Mouse (Mus musculus): ENCODE results near the gene Nelfb. TPM values are rescaled to one million over a fixed set of nuclear protein-coding genes. Genes with fewer than 3 reads are reported as not detected.

The Nelfb gene
- total RNA-seq, 2 experiments from 2014 or later, result 28.9 to 35.8 TPM

DNA sequence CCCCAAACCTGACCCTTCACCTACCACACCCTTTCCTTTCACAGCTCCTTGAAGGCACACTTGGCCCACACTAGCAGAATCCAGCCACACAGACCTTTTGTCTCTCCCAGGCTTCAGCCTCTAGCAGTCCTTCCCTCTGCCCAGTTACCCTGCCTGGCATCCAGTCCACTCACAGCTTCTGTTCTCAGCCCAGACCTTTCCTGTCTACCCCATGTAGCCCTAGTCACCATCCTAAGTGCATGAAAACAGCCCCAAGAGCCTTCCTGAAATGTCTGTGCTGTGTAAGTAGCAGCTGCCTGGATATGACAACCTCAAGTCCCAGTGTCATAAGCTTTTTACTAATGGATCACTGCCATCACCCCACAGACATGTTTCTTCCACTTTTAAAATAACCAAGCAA lies 13.3 kb downstream of the Nelfb start:
- ATAC-seq (replicated peaks; ENCODE audit: poor library complexity), result no peak

DNA sequence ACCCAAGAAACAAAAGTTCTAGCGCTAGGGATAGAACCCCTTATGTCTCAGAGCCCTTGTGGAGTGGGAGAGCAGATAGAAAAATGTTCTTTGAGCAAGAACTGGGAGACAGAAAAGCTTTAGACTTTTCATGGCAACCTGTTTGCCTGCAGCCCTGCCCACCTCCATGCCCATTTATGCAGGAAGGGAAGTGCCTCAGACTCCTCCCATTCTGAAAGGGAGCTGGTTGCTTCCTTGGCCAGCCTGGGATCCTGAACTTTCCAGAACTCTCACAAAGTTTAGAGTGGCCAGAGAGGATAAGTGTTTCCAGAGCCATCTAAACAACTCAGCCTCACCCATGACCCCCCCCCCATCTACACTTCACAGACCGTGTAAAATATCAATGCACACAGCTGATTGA lies 14.1 kb downstream of the Nelfb start:
- no peak for ATAC-seq (replicated peaks; ENCODE audit: poor library complexity)

- peak; percentile 61 for ATAC-seq (replicated peaks; ENCODE audit: poor library complexity)
These were observed 14.9 kb downstream of the Nelfb start, which contains the start of gene Tor4a for GRCm38 (mm10) chr2:25196172-25196954. Tor4a (minus strand) TSS chr2:25196886.

DNA sequence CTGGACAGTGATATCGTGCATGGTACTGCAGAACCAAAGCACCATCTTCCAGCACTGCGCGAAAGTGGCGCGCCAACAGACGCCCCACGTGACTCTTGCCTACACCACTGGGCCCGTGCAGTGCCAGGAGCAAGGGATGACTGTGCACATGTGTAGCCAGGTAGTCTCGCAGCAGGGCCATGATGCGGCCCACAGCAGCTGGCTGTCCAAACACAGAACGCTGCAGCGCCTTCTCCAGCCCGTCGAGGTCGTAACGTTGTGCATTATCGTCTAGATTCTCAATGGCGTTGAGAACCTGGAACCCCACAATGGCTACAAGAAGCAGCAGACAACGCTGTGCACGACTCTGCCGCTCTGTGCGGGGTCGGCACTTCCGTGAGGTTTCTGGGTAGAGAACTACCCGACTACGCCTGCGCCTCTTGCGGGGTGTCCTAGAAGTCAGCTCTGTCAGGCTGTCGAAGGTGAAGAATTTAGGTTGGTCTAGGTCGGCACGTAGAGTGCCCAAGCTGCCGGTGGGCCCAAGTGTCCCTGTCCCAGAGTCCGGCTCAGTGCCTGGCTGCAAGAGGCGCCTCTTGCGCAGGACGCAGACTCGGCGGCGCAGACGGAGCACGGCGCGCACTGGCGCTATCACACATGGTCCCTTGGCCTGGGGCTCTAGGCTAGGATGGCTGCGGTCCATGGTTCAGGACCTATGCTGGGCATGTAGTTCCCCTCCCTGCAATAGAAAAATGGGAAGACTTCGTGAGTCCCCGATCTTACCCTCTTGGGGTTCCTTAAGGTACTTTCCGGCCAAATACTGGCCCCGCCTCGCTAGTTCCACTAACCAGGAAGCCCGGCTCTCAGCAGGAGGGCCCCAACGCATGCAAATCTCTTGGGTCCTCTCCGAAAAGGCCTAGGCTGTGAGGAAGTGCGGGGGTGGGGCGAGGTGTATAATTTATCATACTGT lies 15.8 kb downstream of the Nelfb start:
- ATAC-seq (replicated peaks; ENCODE audit: poor library complexity), result peak; percentile 26

DNA sequence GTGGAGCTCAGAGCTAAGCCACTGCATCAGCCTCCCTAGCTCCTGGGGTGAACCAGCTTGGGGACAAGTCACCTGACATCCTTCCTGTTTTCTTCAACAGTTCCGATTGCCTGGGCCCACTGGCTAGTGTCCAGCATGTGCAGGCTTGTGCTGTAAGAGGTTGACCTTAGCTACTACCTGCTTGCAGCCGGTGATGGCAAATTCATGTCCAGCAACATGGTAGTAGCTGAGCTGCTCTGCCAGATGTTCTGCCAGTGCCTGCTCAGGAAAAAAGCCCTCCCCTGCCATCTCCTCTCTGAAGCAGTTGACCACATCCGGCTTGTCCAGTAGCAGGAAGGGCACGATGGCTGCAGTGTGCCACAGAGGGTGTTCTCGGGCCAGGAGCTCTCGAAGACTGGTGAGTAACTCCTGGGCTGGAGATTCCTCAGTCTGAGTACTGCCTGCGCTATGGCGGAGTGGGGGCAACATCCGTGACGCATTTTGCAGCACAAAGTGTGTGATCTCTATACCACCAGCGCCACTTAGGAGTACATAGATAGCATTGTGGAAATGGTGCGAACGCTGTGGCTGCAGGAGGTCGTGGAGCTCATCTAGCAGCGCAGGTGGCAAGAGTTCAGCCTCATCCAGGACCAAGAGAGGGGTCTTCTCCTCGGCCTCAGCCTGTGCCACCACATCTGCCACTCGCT lies 16.7 kb downstream of the Nelfb start:
- no peak for ATAC-seq (replicated peaks; ENCODE audit: poor library complexity)

DNA sequence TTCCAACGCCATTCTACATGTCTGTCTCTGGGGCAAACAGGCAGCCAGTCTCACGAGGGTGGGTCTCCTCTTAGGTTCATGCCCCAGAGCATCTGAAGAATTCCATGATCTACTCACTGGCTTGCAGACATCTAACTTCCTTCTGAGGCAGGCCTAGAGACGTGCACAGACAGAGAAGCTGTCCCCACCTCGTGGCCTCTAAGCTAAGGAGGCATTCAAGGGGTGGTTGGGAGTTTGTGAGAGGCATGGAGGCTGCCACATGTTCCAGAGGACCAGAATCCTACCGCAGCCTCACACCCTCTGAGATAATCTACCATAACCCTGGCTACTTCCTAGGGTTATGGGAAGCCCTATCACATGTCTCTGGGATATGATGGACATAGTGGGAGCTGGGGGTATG lies 17.3 kb downstream of the Nelfb start:
- no peak for ATAC-seq (replicated peaks; ENCODE audit: poor library complexity)

GRCm38 (mm10) chr2:25193330-25193770 lies 17.9 kb downstream of the Nelfb start:
- ATAC-seq (replicated peaks; ENCODE audit: poor library complexity), result peak; percentile 61

- no peak for ATAC-seq (replicated peaks; ENCODE audit: poor library complexity)
These were observed 23.4 kb downstream of the Nelfb start for GRCm38 (mm10) chr2:25187841-25188240.

- no peak for ATAC-seq (replicated peaks; ENCODE audit: poor library complexity)
These were observed 24.7 kb downstream of the Nelfb start for GRCm38 (mm10) chr2:25186575-25186930.

DNA sequence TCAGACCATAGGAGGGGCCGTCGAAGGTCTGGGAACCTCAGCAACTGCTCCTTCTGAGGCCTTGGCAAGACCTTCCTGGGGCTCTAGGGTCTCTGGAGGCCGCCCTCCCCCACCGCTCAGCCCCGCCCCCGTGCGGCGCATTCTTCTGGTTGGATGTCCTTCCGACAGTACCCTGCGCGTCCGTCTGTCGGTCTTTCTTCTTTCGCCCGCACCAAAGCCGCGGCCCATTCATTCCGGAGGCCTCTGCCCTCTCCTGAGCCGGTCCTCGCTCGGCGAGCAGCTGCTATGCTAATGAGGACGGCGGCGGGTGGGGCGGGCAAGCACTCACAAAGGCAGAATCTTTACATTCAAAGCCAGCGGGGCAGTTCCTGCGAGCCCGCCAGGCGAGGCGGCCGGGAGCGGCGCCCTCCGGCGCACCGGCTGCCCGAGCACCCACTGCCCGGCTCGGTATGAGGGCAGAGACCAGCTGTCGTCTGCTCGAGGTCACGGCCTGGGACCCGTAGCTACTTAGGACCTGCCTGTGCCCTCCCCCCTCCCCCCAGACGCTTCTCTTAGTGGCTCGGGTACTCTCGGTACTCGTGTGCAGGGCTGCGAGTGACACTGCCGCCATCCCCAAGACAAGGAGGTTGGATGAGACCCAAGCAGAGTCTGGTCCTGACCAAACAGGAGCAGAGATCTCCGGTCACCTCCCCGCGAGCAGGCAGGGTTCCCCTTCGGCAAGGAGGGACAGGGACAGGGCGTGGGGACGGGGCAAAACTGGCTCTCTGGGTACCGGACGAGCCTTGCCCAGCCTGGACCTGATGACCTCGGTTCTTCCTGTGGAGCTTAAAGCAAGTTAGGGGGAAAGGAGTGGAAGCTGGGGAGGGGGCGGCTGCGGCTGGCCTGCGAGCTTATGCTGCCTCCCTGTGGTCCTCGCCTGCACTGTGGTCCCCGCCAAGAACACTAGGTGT lies 25.4 kb downstream of the Nelfb start:
- peak; percentile 56 for ATAC-seq (replicated peaks; ENCODE audit: poor library complexity)

- ATAC-seq (replicated peaks; ENCODE audit: poor library complexity), result no peak
These were observed 26.8 kb downstream of the Nelfb start for GRCm38 (mm10) chr2:25184496-25184895.

- no peak for ATAC-seq (replicated peaks; ENCODE audit: poor library complexity)
These were observed 28.0 kb downstream of the Nelfb start for GRCm38 (mm10) chr2:25183336-25183735.

GRCm38 (mm10) chr2:25182664-25183063 lies 28.6 kb downstream of the Nelfb start:
- no peak for ATAC-seq (replicated peaks; ENCODE audit: poor library complexity)

GRCm38 (mm10) chr2:25181891-25182397 lies 29.3 kb downstream of the Nelfb start:
- no peak for ATAC-seq (replicated peaks; ENCODE audit: poor library complexity)

DNA sequence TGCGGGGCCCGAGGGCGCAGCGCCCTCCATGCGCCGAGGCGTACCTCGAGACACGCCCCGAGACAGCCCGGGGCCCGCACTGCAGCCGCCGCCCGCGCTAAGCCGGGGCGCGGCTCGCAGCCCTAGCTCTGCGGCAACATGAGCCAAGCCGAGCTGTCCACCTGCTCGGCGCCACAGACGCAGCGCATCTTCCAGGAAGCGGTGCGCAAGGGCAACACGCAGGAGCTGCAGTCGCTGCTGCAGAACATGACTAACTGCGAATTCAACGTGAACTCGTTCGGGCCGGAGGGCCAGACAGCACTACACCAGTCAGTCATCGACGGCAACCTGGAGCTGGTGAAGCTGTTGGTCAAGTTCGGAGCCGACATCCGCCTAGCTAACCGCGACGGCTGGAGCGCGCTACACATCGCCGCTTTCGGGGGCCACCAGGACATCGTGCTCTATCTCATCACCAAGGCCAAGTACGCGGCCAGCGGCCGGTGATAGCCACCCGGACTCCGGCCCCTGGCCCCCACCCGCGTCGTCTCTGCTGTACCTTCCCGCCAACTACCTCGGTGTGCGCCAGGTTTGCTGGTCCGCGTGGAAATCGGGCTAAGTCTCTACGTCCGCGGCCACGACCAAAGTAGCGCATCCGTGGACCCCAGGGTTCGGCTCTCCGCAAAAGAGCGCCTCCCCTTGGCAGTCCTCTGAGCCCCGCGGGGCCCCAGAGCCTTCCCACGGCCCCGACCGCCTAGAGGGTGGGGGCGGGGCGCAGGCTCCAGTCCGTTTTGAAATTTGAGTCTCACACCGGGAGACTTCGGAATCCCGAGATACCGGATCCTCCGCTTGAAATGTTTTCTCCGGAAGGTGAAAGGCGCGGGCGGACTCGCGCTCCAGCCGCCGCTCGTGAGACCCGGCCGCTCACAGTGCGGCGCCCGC lies 30.1 kb downstream of the Nelfb start:
- ATAC-seq (replicated peaks; ENCODE audit: poor library complexity), result peak; percentile 27

- ATAC-seq (replicated peaks; ENCODE audit: poor library complexity), result peak; percentile 87
These were observed 30.8 kb downstream of the Nelfb start, which contains the start of gene Nrarp for GRCm38 (mm10) chr2:25180478-25180903. Nrarp (plus strand) TSS chr2:25180758.

DNA sequence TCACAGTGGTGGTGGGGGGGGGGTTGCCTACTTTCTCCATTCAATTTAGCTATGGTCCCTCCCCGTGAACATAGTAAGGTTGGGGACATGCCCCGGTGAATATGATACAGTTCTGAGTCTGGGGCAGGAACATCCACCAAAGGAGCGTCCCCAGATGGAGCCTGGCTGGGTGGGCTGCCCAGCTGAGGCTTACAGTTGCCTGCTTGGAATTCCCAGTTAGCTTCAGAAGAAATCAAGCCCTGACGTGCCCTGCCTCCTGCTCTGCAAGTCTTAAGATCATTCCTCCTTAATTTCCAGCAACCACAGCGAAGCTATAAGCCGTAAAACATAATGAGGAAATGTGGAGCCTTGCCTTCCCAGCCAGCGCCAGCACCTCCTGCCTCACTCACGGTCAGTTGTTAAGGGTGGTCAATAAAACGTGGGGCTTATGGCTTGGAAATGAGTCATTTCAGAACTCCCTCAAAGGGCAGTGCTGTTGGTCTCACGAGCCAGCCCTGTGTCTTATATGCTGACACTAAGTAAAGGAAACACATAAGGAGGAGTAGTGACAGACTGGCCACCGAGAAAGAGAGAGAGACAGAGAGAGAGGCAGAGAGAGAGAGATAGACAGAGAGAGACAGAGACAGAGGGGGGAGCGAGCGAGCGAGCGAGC lies 31.6 kb downstream of the Nelfb start:
- no peak for ATAC-seq (replicated peaks; ENCODE audit: poor library complexity)

GRCm38 (mm10) chr2:25178285-25178972 lies 32.9 kb downstream of the Nelfb start:
- no peak for ATAC-seq (replicated peaks; ENCODE audit: poor library complexity)
